Mouse (Mus musculus): ENCODE measurements around the gene Cdh11.

Gene Cdh11

GRCm38 (mm10) chr8:102785592-102786416 is at the start of gene Cdh11:
Cdh11 (minus strand) TSS chr8:102785642.
- DNase-seq, result peak; percentile 25

- DNase-seq, result no peak
These were observed 28.5 kb upstream of the Cdh11 start for GRCm38 (mm10) chr8:102813959-102814358.

- DNase-seq, result peak; percentile 33
These were observed 4.9 kb upstream of the Cdh11 start for GRCm38 (mm10) chr8:102790303-102790702.

GRCm38 (mm10) chr8:102786467-102787360 is 1.3 kb upstream of the Cdh11 start:
- peak; percentile 60 for DNase-seq

GRCm38 (mm10) chr8:102784835-102785455 is 497 bp downstream of the Cdh11 start:
- peak; percentile 85 for DNase-seq

GRCm38 (mm10) chr8:102783821-102784591 is 1.4 kb downstream of the Cdh11 start:
- peak; percentile 40 for DNase-seq

- no peak for DNase-seq
These were observed 2.5 kb downstream of the Cdh11 start for GRCm38 (mm10) chr8:102782707-102783489.

- DNase-seq, result peak; percentile 83
These were observed 4.5 kb downstream of the Cdh11 start for GRCm38 (mm10) chr8:102780899-102781298.

GRCm38 (mm10) chr8:102774594-102774993 is 10.8 kb downstream of the Cdh11 start:
- no peak for DNase-seq

GRCm38 (mm10) chr8:102771456-102771855 is 14.0 kb downstream of the Cdh11 start:
- no peak for DNase-seq

- no peak for DNase-seq
These were observed 31.6 kb downstream of the Cdh11 start for GRCm38 (mm10) chr8:102753839-102754238.

- DNase-seq, result no peak
These were observed 42.5 kb downstream of the Cdh11 start for GRCm38 (mm10) chr8:102742940-102743339.

- no peak for DNase-seq
These were observed 43.3 kb downstream of the Cdh11 start for GRCm38 (mm10) chr8:102742008-102742591.

- DNase-seq, result no peak
These were observed 44.5 kb downstream of the Cdh11 start for GRCm38 (mm10) chr8:102740963-102741362.

- no peak for DNase-seq
These were observed 46.4 kb downstream of the Cdh11 start for GRCm38 (mm10) chr8:102738961-102739487.

- no peak for DNase-seq
These were observed 47.0 kb downstream of the Cdh11 start for GRCm38 (mm10) chr8:102738395-102738794.

GRCm38 (mm10) chr8:102734419-102734818 is 51.0 kb downstream of the Cdh11 start:
- DNase-seq, result no peak

- no peak for DNase-seq
These were observed 59.1 kb downstream of the Cdh11 start for GRCm38 (mm10) chr8:102726206-102726935.

- DNase-seq, result no peak
These were observed 59.9 kb downstream of the Cdh11 start for GRCm38 (mm10) chr8:102725496-102725895.

GRCm38 (mm10) chr8:102715956-102716355 is 69.5 kb downstream of the Cdh11 start:
- DNase-seq, result no peak

All from lung, postnatal 10 days (tissue).